Mouse (Mus musculus): ENCODE data around the gene Fancg. TPM values are rescaled to one million over a fixed set of nuclear protein-coding genes. Genes with fewer than 3 reads are reported as not detected.
A peak's percentile ranks its signal among the peaks of the same experiment; 100 is the strongest.
"Not testable (repeated sequence)": the region's sequence is repeated elsewhere in the genome, so short reads cannot be mapped to it uniquely, and the experiment has no call there.

The Fancg gene
- polyA plus RNA-seq, 1 experiment from 2014 or later: 22.8 TPM

DNA sequence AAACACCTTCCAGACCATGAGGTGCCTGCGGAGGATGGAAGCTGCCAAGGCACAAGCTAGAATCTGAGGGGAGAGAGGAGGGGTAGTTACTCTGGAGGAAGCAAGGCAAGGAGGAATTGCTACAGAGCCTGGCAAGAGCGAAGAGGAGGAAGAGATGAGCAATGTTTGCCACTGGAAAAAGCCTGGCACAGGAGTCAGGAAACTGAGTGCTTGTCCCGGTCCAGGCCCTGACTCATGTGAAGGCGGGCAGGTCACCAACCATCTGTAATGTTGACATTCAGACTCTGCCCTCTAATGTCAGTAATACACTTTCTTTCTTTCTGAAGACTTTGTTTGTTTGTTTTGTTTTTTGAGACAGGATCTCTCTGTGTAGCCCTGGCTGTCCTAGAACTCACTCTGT is 7.8 kb upstream of the Fancg start:
- Histone ChIP-seq H3K4me3 (replicated peaks) (no peak overlapping the region), H3K27ac (replicated peaks) (no peak overlapping the region), H3K4me1 (0 out of 2 replicates have a peak, but pooled peaks cover 1% of the 10 kb centered on the region), H3K4me2 (no peak overlapping the region), H3K9ac (replicated peaks) (no peak overlapping the region), H3K27me3 (replicated peaks) (no peaks in the 10 kb centered on the region), H3K36me3 (peaks cover 62% of the 10 kb centered on the region), H3K9me3 (replicated peaks) (no peaks in the 10 kb centered on the region)
- WGBS: 96% methylated on average over 4 of the region's 4 CpGs
- no peak for ATAC-seq (ENCODE audit: low FRiP score)

DNA sequence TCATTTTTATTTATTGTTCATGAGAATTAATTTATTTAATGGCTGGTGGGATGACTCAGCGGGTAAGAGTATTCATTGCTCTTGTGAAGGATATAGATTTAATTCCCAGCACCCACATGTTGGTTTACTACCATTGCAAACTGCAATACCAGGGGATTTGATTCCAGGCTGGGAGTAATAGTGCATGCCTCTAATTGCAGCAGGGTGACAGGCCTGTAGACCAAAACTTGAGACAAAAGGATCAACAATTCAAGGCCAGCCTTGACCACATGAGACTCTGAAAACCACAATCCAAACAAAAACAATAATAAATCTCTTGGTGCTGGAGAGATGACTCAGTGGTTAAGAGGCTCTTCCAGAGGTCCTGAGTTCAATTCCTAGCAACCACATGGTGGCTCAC is 1.8 kb upstream of the Fancg start:
- no peak overlapping the region for H3K27ac ChIP-seq (replicated peaks)
- H3K4me1 ChIP-seq: peaks cover 17% of the 10 kb centered on the region
- no peak for ATAC-seq (ENCODE audit: low FRiP score)
- H3K36me3 ChIP-seq: peaks cover 4% of the 10 kb centered on the region
- no peak overlapping the region for H3K9ac ChIP-seq (replicated peaks)
- H3K4me3 ChIP-seq (replicated peaks): no peak overlapping the region
- H3K27me3 ChIP-seq (replicated peaks): no peaks in the 10 kb centered on the region
- 89% methylated on average over 1 of the region's 1 CpGs for WGBS
- no peaks in the 10 kb centered on the region for H3K9me3 ChIP-seq (replicated peaks)
- no peak overlapping the region for H3K4me2 ChIP-seq

DNA sequence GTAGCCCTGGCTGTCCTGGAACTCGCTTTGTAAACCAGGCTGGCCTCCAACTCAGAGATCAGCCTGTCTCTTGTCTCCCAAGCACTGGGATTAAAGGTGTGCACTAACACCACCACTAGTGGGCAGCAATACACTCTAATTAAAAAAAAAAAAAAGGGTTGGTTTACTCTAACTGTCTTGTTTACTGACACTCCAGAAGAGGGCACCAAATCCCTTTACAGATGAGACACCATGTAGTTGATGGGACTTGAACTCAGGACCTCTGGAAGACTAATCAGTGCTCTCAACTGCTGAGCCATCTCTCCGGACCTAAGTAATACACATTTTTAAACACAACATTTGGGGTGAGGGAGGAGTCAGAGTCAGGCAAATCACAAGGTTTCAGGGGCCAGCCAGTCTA is 4.5 kb downstream of the Fancg start:
- Histone ChIP-seq H3K4me1 (peaks cover 17% of the 10 kb centered on the region), H3K36me3 (peaks cover 3% of the 10 kb centered on the region; the same call in 1 of the 2 replicates), H3K27ac (replicated peaks) (no peak overlapping the region), H3K4me2 (no peak overlapping the region), H3K4me3 (replicated peaks) (no peak overlapping the region), H3K27me3 (replicated peaks) (no peaks in the 10 kb centered on the region), H3K9me3 (replicated peaks) (no peaks in the 10 kb centered on the region), H3K9ac (replicated peaks) (no peak overlapping the region)
- WGBS: 70% methylated on average over 2 of the region's 2 CpGs
- ATAC-seq (ENCODE audit: low FRiP score): no peak

DNA sequence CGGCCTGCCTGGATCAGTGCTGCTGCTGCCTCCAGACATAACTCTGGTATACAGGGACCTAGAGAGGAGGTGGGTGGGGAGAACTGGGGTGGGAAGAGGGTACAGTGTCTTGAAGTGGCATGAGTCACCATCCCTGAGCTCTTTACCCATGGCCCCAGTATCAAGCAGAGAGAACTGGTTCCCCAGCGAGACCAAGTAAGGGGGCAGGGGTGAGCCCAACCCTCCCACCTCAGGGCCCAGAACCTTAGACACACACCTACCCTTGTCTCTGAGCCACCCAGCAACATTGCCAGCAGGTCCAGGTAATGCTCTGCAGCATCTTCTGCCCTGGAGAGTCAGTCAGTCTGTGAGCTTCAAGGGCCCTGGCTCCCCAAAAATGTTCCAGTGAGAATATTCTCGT is 5.4 kb downstream of the Fancg start:
- no peak overlapping the region for H3K27ac ChIP-seq (replicated peaks)
- no peaks in the 10 kb centered on the region for H3K9me3 ChIP-seq (replicated peaks)
- H3K4me1 ChIP-seq: peaks cover 16% of the 10 kb centered on the region
- H3K9ac ChIP-seq (replicated peaks): no peak overlapping the region
- H3K4me3 ChIP-seq (replicated peaks): no peak overlapping the region
- no peaks in the 10 kb centered on the region for H3K27me3 ChIP-seq (replicated peaks)
- WGBS: 93% methylated on average over 3 of the region's 3 CpGs
- H3K36me3 ChIP-seq: peaks cover 3% of the 10 kb centered on the region; the same call in 1 of the 2 replicates
- H3K4me2 ChIP-seq: no peak overlapping the region
- ATAC-seq (ENCODE audit: low FRiP score): no peak

DNA sequence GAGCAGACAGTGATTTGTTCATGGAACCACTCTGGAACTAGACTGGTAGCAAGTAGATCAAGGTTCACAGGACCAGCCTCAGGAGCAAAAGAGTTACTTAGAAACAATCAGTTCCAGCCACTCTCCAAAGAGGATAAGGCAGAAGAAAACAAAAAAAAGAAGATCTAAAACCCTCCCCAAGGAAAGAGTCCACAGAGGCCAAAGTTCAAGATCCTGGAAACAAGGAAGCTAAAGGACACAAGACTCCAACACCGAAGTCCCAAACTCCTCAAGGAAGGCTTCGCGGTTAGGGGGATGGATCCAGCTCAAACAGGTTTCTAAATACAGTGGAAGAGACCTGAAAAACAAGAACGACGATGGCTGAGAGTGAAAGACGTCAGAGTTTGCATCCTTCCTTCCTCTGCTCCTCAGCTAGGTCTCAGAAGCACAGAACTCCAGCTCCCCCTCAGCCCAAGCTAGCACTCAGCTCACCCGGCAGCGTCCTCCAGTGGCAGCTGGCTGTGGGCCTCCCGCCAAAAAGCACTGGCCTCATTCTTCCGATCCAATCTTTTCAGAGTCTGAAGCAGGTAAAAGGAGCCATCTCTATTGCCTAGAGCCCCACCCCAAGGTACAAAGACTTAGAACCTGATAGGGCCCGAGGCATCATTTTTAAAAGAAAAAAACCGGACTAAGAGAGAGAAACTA is 7.4 kb downstream of the Fancg start:
- H3K36me3 ChIP-seq: peaks cover 3% of the 10 kb centered on the region; the same call in 1 of the 2 replicates
- H3K27me3 ChIP-seq (replicated peaks): no peaks in the 10 kb centered on the region
- 81% methylated on average over 12 of the region's 12 CpGs for WGBS
- H3K27ac ChIP-seq (replicated peaks): no peak overlapping the region
- no peaks in the 10 kb centered on the region for H3K9me3 ChIP-seq (replicated peaks)
- no peak overlapping the region for H3K4me3 ChIP-seq (replicated peaks)
- no peak overlapping the region for H3K9ac ChIP-seq (replicated peaks)
- ATAC-seq (ENCODE audit: low FRiP score): no peak
- no peak overlapping the region for H3K4me2 ChIP-seq
- peaks cover 18% of the 10 kb centered on the region for H3K4me1 ChIP-seq

GRCm38 (mm10) chr4:43001272-43001671 is 9.0 kb downstream of the Fancg start:
- Histone ChIP-seq H3K9me3 (replicated peaks) (no peaks in the 10 kb centered on the region), H3K4me1 (peaks cover 28% of the 10 kb centered on the region), H3K36me3 (peaks cover 3% of the 10 kb centered on the region; the same call in 1 of the 2 replicates), H3K27me3 (replicated peaks) (no peaks in the 10 kb centered on the region), H3K4me3 (replicated peaks) (no peak overlapping the region), H3K4me2 (peak overlapping the region; percentile 53; the same call in 1 of the 2 replicates), H3K27ac (replicated peaks) (peak overlapping the region; percentile 87), H3K9ac (replicated peaks) (no peak overlapping the region)
- WGBS: 86% methylated on average over 2 of the region's 2 CpGs
- no peak for ATAC-seq (ENCODE audit: low FRiP score)

GRCm38 (mm10) chr4:43000141-43000986 is 9.9 kb downstream of the Fancg start, which contains the start of gene Vcp:
Gene Vcp, minus strand, starts transcription at chr4:43000507.
- peak within 1 kb of the TSS; percentile 97 for H3K4me3 ChIP-seq (replicated peaks)
- under 1% methylated on average over 48 of the region's 56 CpGs for WGBS
- ATAC-seq (ENCODE audit: low FRiP score): peak; percentile 99
- H3K9ac ChIP-seq (replicated peaks): peak within 1 kb of the TSS; percentile 97
- H3K9me3 ChIP-seq (replicated peaks); H3K27me3 ChIP-seq (replicated peaks); H3K36me3 ChIP-seq: not testable (repeated sequence)
- peak within 1 kb of the TSS; percentile 98 for H3K27ac ChIP-seq (replicated peaks)
- peak within 1 kb of the TSS; percentile 79 for H3K4me2 ChIP-seq
- H3K4me1 ChIP-seq: peaks cover 28% of the 10 kb centered on the region

DNA sequence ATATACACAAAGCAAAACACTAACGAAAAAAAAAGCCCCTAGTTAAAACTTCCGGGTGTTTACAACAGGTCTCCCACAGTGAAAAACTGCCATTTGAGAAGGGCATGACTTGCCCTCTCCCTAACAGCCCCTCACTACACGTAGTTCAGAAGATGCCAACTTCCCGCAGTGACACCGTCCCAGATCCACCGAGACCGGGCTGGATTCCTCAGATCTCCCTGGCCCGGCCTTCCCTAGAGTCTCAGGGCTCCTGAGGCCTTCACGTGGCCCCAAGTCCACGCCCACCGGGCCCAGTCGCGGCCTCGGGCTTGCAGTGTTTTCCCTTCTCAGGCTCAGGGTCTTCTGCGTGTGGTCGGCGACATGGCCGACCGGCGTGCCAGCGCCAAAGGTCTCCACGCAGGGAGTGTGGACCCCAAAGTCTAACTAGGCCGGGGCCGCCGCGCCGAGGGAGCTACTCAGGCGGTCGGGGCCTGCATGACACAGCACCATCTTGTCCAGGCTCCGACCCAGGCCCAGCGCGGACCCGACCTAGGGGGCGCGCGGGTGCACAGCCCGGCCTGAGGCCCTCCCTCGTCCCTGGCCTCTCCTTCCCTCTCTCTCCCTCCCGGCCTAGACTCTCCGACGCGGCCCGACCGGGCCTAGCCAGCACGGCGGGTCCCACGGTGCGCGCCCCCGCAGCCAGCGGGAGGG is 10.7 kb downstream of the Fancg start:
- H3K9ac ChIP-seq (replicated peaks): peak overlapping the region; percentile 97

GRCm38 (mm10) chr4:42998022-42998421 is 12.3 kb downstream of the Fancg start:
- Histone ChIP-seq H3K27ac (replicated peaks) (no peak overlapping the region), H3K4me1 (peaks cover 28% of the 10 kb centered on the region), H3K4me3 (replicated peaks) (peak overlapping the region; percentile 97), H3K27me3 (replicated peaks) (no peaks in the 10 kb centered on the region), H3K4me2 (peak overlapping the region; percentile 79), H3K9me3 (replicated peaks) (no peaks in the 10 kb centered on the region), H3K36me3 (peaks cover 29% of the 10 kb centered on the region), H3K9ac (replicated peaks) (peak overlapping the region; percentile 97; the same call in 1 of the 2 replicates)
- 47% methylated on average over 2 of the region's 2 CpGs for WGBS
- no peak for ATAC-seq (ENCODE audit: low FRiP score)

More for the DNA sequence above, 10.7 kb downstream of the Fancg start:
- H3K9me3 ChIP-seq (replicated peaks): no peaks in the 10 kb centered on the region
- peak overlapping the region; percentile 98 for H3K27ac ChIP-seq (replicated peaks)
- H3K4me3 ChIP-seq (replicated peaks): peak overlapping the region; percentile 97
- peak; percentile 84 for ATAC-seq (ENCODE audit: low FRiP score)
- H3K4me1 ChIP-seq: peaks cover 28% of the 10 kb centered on the region
- no peaks in the 10 kb centered on the region for H3K27me3 ChIP-seq (replicated peaks)
- WGBS: under 1% methylated on average over 50 of the region's 51 CpGs
- H3K36me3 ChIP-seq: peaks cover 13% of the 10 kb centered on the region
- peak overlapping the region; percentile 79 for H3K4me2 ChIP-seq

DNA sequence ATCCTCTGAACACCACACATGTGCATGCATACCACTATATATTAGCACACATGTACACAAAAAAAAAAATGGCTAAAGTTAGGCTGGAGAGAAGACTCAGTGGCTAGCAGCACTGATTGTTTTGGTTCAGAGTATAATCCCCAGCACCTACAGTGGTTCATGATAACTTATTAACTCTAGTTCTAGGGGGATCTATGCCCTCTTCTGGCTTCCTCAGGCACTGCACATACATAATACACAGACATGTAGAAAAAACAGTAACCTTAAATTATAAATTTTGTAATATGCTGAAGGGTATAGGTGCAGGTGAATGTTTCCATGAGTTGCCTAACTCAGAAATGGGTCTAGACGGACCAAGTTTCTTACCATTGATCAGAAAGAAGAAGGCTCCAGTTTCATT is 22.0 kb downstream of the Fancg start:
- no peaks in the 10 kb centered on the region for H3K4me1 ChIP-seq
- no peak overlapping the region for H3K4me2 ChIP-seq
- H3K9ac ChIP-seq (replicated peaks): no peak overlapping the region
- ATAC-seq (ENCODE audit: low FRiP score): no peak
- H3K4me3 ChIP-seq (replicated peaks): no peak overlapping the region
- H3K36me3 ChIP-seq: peaks cover 97% of the 10 kb centered on the region
- H3K27ac ChIP-seq (replicated peaks): no peak overlapping the region
- 87% methylated on average over 1 of the region's 1 CpGs for WGBS
- no peaks in the 10 kb centered on the region for H3K9me3 ChIP-seq (replicated peaks)
- no peaks in the 10 kb centered on the region for H3K27me3 ChIP-seq (replicated peaks)

GRCm38 (mm10) chr4:42980467-42980866 is 29.8 kb downstream of the Fancg start:
- H3K9ac ChIP-seq (replicated peaks); H3K27ac ChIP-seq (replicated peaks); H3K27me3 ChIP-seq (replicated peaks); H3K4me3 ChIP-seq (replicated peaks); H3K9me3 ChIP-seq (replicated peaks); H3K4me1 ChIP-seq; H3K4me2 ChIP-seq; ATAC-seq (ENCODE audit: low FRiP score): not testable (repeated sequence)
- WGBS: 97% methylated on average over 8 of the region's 8 CpGs
- peaks cover 65% of the 10 kb centered on the region for H3K36me3 ChIP-seq

Data from neural tube, embryonic 15.5 days (tissue).